8 mouse cellular contexts compared by ENCODE assay signal in the genomic region with DNA sequence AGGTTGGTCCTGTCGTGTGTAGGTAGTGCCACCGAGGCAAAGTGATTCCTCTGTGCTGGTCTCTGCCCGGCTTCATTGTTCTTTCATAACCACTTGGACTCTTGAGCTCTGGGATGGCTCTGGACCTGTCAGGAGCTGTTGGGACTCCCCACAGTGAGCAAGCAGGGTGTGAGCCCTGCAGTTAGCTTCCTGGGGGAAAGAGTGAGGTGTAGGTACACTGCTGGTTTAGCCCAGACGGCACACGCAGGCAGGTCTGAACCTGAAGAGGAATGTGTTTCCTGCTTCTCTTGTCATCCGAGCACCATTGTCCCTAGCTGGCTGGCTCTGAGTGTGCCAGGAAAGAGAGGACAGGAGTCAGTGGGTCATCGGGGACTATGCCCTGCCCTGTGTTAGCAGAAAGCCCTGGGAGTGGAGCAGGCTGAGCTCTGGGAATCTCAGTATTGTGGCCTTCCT.
DNase-seq lines count a peak whose midpoint lies in the region; ATAC-seq and TF ChIP-seq lines count a peak whose summit lies in the region.

No protein-coding gene starts in this region.

- no peak for TF ChIP-seq CTCF in gastrocnemius, adult 2 months (IDR thresholded peaks at IDR 0.05)

- no peak for TF ChIP-seq POLR2A in myocyte (IDR thresholded peaks at IDR 0.05; ENCODE audit: insufficient read length, low read depth)

- 26% methylated on average over 7 of the region's 7 CpGs for WGBS in heart, embryonic 11.5 days (ENCODE audit: insufficient replicate concordance)
- 39% methylated on average over 7 of the region's 7 CpGs for WGBS in kidney, embryonic 16.5 days

- H3K4me2 ChIP-seq in heart, embryonic 11.5 days: peak overlapping the region; percentile 8; the same call in 1 of the 2 replicates
- H3K4me2 ChIP-seq in kidney, embryonic 16.5 days (replicated peaks; ENCODE audit: low read depth, low read length): no peak overlapping the region
- H3K4me2 ChIP-seq in myocyte (ENCODE audit: low read depth): peak overlapping the region; percentile 6

- H3K4me1 ChIP-seq in heart, embryonic 11.5 days (ENCODE audit: control insufficient read depth, insufficient read depth, low read length): peaks cover 10% of the 10 kb centered on the region
- H3K4me1 ChIP-seq in kidney, embryonic 16.5 days (ENCODE audit: insufficient read depth, low read length): peaks cover 34% of the 10 kb centered on the region

- no peak overlapping the region for H3K4me3 ChIP-seq in heart, embryonic 11.5 days (ENCODE audit: low read depth, low read length)
- no peak overlapping the region for H3K4me3 ChIP-seq in kidney, embryonic 16.5 days (ENCODE audit: low read length)
- H3K4me3 ChIP-seq in myocyte: no peak overlapping the region
- H3K4me3 ChIP-seq in gastrocnemius, adult 2 months: no peak overlapping the region

- H3K9ac ChIP-seq in heart, embryonic 11.5 days (ENCODE audit: low read depth, low read length): peak overlapping the region; percentile 34; the same call in 1 of the 2 replicates
- H3K9ac ChIP-seq in kidney, embryonic 16.5 days (replicated peaks; ENCODE audit: low read length): 0 out of 2 replicates have a peak overlapping the region, but pooled peaks have one; percentile 2

- H3K9me3 ChIP-seq in heart, embryonic 11.5 days (replicated peaks; ENCODE audit: control insufficient read depth, low read length): no peaks in the 10 kb centered on the region
- H3K9me3 ChIP-seq in kidney, embryonic 16.5 days (ENCODE audit: low read length): no peaks in the 10 kb centered on the region

- ATAC-seq in heart, embryonic 11.5 days (replicated peaks; ENCODE audit: insufficient number of reproducible peaks, low FRiP score, low TSS enrichment): no peak
- 0 out of 2 replicates have a peak, but pooled peaks have one; percentile 23 for ATAC-seq in erythroblast, adult 5-6 weeks (replicated peaks; ENCODE audit: low FRiP score, poor library complexity, severe bottlenecking)
- peak; percentile 53 for ATAC-seq in kidney, embryonic 16.5 days (ENCODE audit: low FRiP score, low TSS enrichment)

- no peaks in the 10 kb centered on the region for H3K36me3 ChIP-seq in heart, embryonic 11.5 days (ENCODE audit: control insufficient read depth, insufficient read depth, low read length)
- H3K36me3 ChIP-seq in kidney, embryonic 16.5 days (ENCODE audit: insufficient read depth, low read length): no peaks in the 10 kb centered on the region; the same call in 1 of the 2 replicates
- no peaks in the 10 kb centered on the region for H3K36me3 ChIP-seq in myocyte (ENCODE audit: control insufficient read depth, insufficient read depth)

- peak overlapping the region; percentile 71 for H3K27ac ChIP-seq in heart, embryonic 11.5 days (ENCODE audit: low read depth, low read length)
- peak overlapping the region; percentile 49 for H3K27ac ChIP-seq in kidney, embryonic 16.5 days (ENCODE audit: low read length)
- H3K27ac ChIP-seq in gastrocnemius, adult 2 months: no peak overlapping the region; the same call in 1 of the 2 replicates

- H3K27me3 ChIP-seq in heart, embryonic 11.5 days (ENCODE audit: control insufficient read depth, insufficient read depth, low read length): no peaks in the 10 kb centered on the region
- H3K27me3 ChIP-seq in kidney, embryonic 16.5 days (ENCODE audit: insufficient read depth, low read length): no peaks in the 10 kb centered on the region
- H3K27me3 ChIP-seq in myocyte (ENCODE audit: control insufficient read depth, insufficient read depth, insufficient read length): no peaks in the 10 kb centered on the region

- no peak for DNase-seq in heart, postnatal 10 days
- DNase-seq in gastrocnemius, adult 2 months: no peak
- no peak for DNase-seq in lung, postnatal 4 days
- DNase-seq in frontal cortex, postnatal 25 days (ENCODE audit: low spot score in 2 of 2): no peak

- H3K79me2 ChIP-seq in myocyte (ENCODE audit: control insufficient read depth, insufficient read depth): peaks cover 46% of the 10 kb centered on the region

- H3ac ChIP-seq in myocyte (ENCODE audit: control insufficient read depth, insufficient read length): no peak overlapping the region

- intact Hi-C loops in heart, postnatal 10 days (cut with DNase I): no loop called here
- intact Hi-C loops in gastrocnemius, adult 2 months (cut with DNase I): no loop called here

TF ChIP-seq in myocyte, 11 proteins besides CTCF, POLR2A, EP300 and RAD21:
- TF ChIP-seq TCF3 (IDR thresholded peaks at IDR 0.05; ENCODE audit: insufficient read length, low read depth) (no peak), E2F4 (IDR thresholded peaks at IDR 0.05; ENCODE audit: insufficient read depth) (no peak), TCF12 (IDR thresholded peaks at IDR 0.05; ENCODE audit: insufficient read depth, poor library complexity, severe bottlenecking) (no peak), MYOG (IDR thresholded peaks at IDR 0.05; ENCODE audit: control insufficient read depth in 1 of 3, insufficient read depth in 1 of 3, insufficient read length in 2 of 3, low read depth in 2 of 3) (no peak), MYOD1 (IDR thresholded peaks at IDR 0.05; ENCODE audit: control insufficient read depth in 1 of 3, insufficient read length in 2 of 3, low read depth in 2 of 3) (no peak), POLR2AphosphoS2 (IDR thresholded peaks at IDR 0.05; ENCODE audit: insufficient read length, low read depth) (no peak), SRF (IDR thresholded peaks at IDR 0.05; ENCODE audit: control insufficient read depth, insufficient read length, low read depth) (no peak), USF1 (IDR thresholded peaks at IDR 0.05; ENCODE audit: low read depth) (no peak), MAX (IDR thresholded peaks at IDR 0.05; ENCODE audit: low read depth) (no peak), CEBPB (IDR thresholded peaks at IDR 0.05; ENCODE audit: insufficient read depth, poor library complexity, severe bottlenecking) (no peak), REST (IDR thresholded peaks at IDR 0.05; ENCODE audit: insufficient read depth, insufficient read length) (no peak)
